Mouse (Mus musculus): ENCODE results near the gene Gm21958.

Gm21958 gene

GRCm38 (mm10) chr3:54714253-54714652 is at the start of gene Gm21958:
Gene Gm21958 (minus strand): TSS chr3:54714353.
- DNase-seq (ENCODE audit: low spot score in 2 of 2): no peak

DNA sequence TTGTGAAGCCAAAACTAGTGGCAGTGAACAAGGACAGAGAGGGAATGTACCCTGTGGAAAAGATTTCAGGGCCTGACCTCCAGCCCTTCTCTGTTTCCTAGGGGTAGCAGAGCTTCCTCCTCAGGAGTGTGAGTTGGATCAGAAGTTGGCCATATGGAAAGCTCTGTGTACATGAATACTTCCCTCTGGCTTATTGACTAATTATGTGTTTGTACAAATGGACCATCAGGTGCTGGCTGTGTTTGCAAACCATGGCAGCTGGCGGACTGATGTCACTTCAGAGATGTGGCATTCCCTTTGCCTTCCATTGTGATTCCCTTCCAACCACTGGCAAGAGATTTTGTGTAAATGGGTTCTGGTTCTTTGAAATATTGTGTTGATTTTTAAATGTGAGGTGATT is 47.1 kb upstream of the Gm21958 start:
- no peak for DNase-seq (ENCODE audit: low spot score in 2 of 2)

GRCm38 (mm10) chr3:54760321-54761115 is 46.4 kb upstream of the Gm21958 start:
- DNase-seq (ENCODE audit: low spot score in 2 of 2): no peak

DNA sequence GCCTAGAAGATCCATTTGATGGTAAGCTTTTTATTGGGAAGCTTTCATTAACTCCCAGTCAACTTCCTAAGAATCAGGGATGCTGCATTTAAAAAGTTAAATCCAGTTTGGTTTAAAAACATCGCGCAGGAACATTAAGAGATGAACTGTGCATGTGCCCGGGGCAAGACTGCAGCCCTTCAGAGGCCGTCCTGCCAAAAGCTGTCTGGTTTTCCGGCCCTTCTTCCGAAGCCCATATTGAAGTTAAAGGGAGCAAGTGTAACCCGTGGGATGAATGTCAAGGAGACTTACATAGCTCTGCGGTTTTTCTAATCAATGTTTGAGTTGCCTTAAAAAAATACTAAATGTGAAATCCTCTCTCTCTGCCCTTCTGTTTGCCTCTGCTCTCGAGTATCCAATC is 45.1 kb upstream of the Gm21958 start:
- DNase-seq (ENCODE audit: low spot score in 2 of 2): no peak

DNA sequence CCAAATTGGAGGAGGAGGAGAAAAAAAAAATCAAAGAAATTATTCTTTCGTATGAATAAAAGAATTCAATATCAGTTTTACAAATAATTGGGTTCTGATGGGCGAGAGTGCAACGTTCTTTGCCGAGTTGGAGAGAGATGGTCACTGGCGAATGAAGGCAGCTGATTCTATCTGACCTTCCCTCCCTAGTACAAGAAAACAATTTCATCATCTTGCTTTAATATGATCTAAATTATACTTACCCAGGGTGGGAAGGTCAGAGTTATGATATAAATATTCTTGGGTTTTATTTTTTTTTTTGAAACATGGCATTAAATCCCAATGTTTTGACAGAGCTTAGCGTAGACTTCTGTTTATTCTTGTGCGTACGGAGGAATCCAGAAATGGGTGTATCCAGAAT is 43.3 kb upstream of the Gm21958 start:
- DNase-seq (ENCODE audit: low spot score in 2 of 2): no peak

- no peak for DNase-seq (ENCODE audit: low spot score in 2 of 2)
These were observed 41.9 kb upstream of the Gm21958 start for GRCm38 (mm10) chr3:54756058-54756457.

DNA sequence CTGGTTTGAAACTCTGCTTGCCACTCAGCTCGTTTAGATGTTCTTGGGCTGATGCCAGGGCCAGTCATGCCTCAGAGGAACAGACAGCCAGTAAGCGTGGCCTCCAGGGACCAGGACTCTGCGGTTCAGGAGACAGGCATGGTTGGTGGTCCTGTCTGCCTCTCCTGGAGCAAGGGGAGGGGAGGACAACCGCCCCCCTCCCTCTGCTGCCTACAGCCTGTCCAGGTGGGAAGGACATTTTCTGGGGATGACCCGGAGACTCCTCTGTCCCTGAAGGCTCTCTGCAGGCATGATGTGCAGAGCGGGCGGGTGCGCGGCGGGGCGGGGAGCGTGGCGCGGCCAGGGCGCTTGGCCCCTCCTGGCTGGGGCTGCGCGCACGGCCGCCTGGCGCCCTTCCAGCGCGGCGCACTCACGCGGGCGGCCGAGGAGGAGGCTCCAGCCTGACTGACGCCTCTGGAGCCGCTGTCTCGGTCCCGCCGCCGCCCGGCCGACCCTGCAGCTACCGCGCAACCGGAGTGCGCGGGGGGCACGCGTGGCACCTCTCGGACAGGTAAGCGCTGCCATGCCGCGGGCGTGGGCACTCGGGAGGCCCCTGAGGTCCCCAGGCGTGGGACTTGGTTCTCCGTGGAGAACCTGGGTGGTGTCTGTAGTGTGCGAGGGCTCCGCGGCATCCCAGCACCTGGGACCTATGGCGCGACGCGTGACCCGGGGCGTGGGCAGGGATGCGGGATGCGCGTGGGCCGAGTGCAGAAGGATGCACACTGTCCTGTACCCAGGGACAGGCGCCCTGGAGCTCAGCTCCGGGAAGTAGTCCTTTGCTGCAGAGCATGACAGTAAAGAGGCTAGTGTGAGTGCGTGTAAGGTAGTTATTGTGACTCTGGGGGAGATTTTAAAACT is 41.2 kb upstream of the Gm21958 start, which contains the start of gene Smad9:
Gene Smad9, plus strand, starts transcription at position 438 of the 897 bp plus-strand sequence.
- peak; percentile 65 to 69 for DNase-seq (ENCODE audit: low spot score in 2 of 2)

DNA sequence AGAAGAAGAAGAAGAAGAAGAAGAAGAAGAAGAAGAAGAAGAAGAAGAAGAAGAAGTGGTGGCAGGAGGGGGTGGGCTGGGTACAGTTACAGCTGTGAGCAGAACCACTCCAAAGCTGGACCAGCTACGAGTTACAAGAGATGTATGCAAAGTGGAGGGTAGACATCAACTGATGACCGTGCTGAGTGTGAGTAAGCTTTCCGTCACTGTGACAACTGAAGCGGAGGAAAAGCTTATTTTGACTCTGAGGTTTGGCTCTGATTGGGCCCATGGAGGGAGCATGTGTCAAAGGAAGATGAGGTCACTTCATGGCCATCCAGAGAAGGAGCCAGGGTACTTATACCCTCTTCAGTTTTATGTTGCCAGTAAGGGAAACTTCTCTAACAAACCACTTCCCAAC is 39.3 kb upstream of the Gm21958 start:
- DNase-seq (ENCODE audit: low spot score in 2 of 2): no peak

- no peak for DNase-seq (ENCODE audit: low spot score in 2 of 2)
These were observed 31.6 kb upstream of the Gm21958 start for GRCm38 (mm10) chr3:54745799-54746198.

DNA sequence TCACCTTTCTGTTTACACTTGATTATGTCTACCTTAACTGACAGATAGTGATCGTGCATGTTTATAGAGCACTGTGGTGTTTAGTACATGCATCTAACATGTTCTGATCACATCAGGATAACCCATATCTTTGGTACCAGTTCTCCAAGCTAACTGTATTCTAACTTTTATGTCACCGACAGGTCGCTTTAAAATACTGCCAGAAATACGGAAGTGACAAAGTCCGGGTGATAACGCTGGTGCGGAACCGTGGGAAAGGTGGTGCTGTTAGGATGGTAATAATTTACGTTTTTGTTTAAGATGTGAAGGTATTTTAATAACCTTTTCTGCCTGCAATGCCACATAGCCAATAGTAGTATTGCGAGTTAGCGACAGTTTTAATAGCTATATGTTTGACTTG is 27.8 kb upstream of the Gm21958 start:
- DNase-seq (ENCODE audit: low spot score in 2 of 2): no peak

- no peak for DNase-seq (ENCODE audit: low spot score in 2 of 2)
These were observed 23.2 kb upstream of the Gm21958 start for GRCm38 (mm10) chr3:54737317-54737716.

DNA sequence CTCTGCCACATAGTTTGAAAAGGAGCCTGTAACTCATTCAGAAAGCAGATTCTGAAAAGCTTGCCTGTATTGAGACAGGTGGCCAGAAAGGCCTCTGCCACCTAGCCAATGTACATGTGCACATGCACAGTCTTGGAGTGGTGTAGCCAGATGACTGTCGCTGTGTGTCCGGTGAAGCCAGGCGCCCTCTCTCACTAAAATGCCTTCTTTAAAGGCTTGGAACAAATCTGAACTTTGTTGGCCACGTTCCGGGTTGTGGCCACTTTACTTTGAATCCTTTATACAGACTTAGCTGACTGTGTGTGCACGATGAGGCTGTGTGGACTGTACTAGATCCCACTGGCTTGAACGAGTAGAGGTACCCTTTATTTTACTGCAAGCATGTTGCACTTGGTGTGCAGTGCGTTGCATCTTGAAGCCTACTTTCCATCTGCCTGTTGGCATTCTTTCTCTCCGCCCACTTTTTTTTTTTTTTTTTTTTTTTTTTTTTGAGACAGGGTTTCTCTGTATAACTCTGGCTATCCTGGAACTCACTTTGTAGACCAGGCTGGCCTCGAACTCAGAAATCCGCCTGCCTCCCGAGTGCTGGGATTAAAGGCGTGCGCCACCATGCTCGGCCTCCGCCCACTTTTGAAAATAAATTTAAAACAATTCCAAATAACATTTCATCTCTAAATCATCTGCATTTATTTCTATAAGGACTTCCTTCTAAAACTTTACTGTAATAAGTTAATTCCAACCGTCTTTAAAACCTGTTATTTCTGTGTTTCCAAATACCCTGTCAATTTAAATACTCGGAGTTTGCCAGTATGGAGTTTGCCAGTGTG is 22.2 kb upstream of the Gm21958 start:
- DNase-seq (ENCODE audit: low spot score in 2 of 2): no peak

- DNase-seq (ENCODE audit: low spot score in 2 of 2): peak; percentile 89 to 92
These were observed 21.3 kb upstream of the Gm21958 start, which contains the start of the genes Exosc8 and Alg5 for GRCm38 (mm10) chr3:54735247-54736046. Gene Exosc8 (minus strand): TSS chr3:54735393. Gene Alg5 (plus strand): TSS chr3:54735539.

- peak; percentile 87 to 92 for DNase-seq (ENCODE audit: low spot score in 2 of 2)
These were observed 20.5 kb upstream of the Gm21958 start for GRCm38 (mm10) chr3:54734411-54735246.

DNA sequence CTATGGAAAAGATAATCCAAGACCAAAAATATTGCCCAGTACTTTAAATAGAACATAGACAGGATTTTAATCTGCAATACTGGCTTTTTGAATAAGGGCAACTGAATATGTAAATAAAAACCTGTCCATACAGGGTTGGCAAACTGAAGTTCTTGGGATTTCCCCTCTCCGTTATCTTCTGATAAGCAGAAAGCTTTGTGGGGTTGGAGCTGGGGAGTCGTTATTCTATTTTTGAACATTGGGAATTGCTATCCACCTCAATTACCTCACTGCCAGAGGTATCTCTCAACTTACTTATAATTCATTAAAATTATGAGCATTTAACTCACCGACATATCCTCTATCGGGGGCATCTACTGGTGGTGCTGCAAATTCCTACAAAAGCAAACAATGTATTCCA is 18.2 kb upstream of the Gm21958 start:
- DNase-seq (ENCODE audit: low spot score in 2 of 2): no peak

- no peak for DNase-seq (ENCODE audit: low spot score in 2 of 2)
These were observed 17.5 kb upstream of the Gm21958 start for GRCm38 (mm10) chr3:54731626-54732150.

DNA sequence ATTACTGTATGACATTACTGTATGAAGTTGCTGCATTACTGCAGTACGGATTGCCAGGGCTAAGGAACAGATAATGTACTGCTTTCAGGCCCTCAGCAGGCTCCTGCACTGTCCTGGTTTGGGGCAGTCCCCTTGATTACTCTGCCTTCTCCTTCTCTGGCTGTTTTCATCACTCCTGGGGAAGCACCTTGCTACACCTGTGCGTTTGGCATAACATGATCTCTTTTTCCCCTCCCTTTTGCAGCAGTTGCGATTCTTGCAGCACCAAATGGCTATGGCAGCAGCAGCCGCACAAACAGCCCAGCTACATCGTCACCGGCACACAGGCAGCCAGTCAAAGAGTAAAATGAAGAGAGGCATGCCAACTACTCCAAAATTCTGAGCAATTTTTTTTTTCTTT is 13.9 kb upstream of the Gm21958 start:
- no peak for DNase-seq (ENCODE audit: low spot score in 2 of 2)

GRCm38 (mm10) chr3:54727588-54727987 is 13.4 kb upstream of the Gm21958 start:
- no peak for DNase-seq (ENCODE audit: low spot score in 2 of 2)

- DNase-seq (ENCODE audit: low spot score in 2 of 2): no peak
These were observed 11.2 kb upstream of the Gm21958 start for GRCm38 (mm10) chr3:54725344-54725743.

All from urinary bladder, postnatal 4 days (tissue).